Mouse (Mus musculus) intestine, postnatal 0 days (tissue): Measurements from ENCODE around the gene Rbl2. TPM values are rescaled to one million over a fixed set of nuclear protein-coding genes. Genes with fewer than 3 reads are reported as not detected.

ENCODE experiments used
- ATAC-seq: fragments of 200-750 bp; cut with Nextera tagmentation; 2 replicates; pipeline ENCODE4 v1.8.0; 2017; ENCODE audit warnings: mild to moderate bottlenecking, moderate TSS enrichment, moderate library complexity
- H3K27ac ChIP-seq: fragments of 300-500 bp; sonication (generic); 2 replicates; pipeline ENCODE4 v1.5.1; 2014; ENCODE audit warnings: mild to moderate bottlenecking, low read depth, low read length, moderate library complexity
- H3K27me3 ChIP-seq: fragments of 300-500 bp; sonication (generic); replicated peaks from 2 replicates; pipeline ENCODE4 v1.6.1; 2014; ENCODE audit warnings: low read length, mixed read lengths; ENCODE audit not compliant: control insufficient read depth, insufficient read depth
- H3K36me3 ChIP-seq: fragments of 300-500 bp; sonication (generic); 2 replicates; pipeline ENCODE4 v1.6.1; 2014; ENCODE audit warnings: mild to moderate bottlenecking, moderate library complexity; ENCODE audit not compliant: control insufficient read depth, insufficient read depth
- H3K4me1 ChIP-seq: fragments of 300-500 bp; sonication (generic); replicated peaks from 2 replicates; pipeline ENCODE4 v1.6.1; 2014; ENCODE audit warnings: antibody characterized with exemption, low read length, mixed read lengths; ENCODE audit not compliant: control insufficient read depth, insufficient read depth
- H3K4me2 ChIP-seq: fragments of 300-500 bp; sonication (generic); replicated peaks from 2 replicates; pipeline ENCODE4 v1.6.1; 2014; ENCODE audit warnings: low read depth, mild to moderate bottlenecking, moderate library complexity
- H3K4me3 ChIP-seq: fragments of 300-500 bp; sonication (generic); 2 replicates; pipeline ENCODE4 v1.5.1; 2014; ENCODE audit warnings: low read depth, low read length
- H3K9ac ChIP-seq: fragments of 300-500 bp; sonication (generic); 2 replicates; pipeline ENCODE4 v1.6.1; 2014; ENCODE audit warnings: mild to moderate bottlenecking, low read depth, low read length
- H3K9me3 ChIP-seq: fragments of 300-500 bp; sonication (generic); 2 replicates; pipeline ENCODE4 v1.6.1; 2016; ENCODE audit warnings: mixed run types; ENCODE audit not compliant: control insufficient read depth
- CTCF ChIP-seq: sonication (generic); IDR thresholded peaks from 2 replicates; pipeline ENCODE4 v1.5.1; 2016; ENCODE audit warnings: low read depth, mild to moderate bottlenecking, control low read depth, antibody characterized with exemption, moderate library complexity
- WGBS: fragments of 180-500 bp; shearing (Covaris S2); extraction: QIAGEN DNeasy Blood & Tissue Kit; methylation state at CpG from one replicate; pipeline ENCODE4 v1.1.7; 2014; 5-methylcytosine and 5-hydroxymethylcytosine counted together
- polyA plus RNA-seq: library from polyadenylated mRNA; unstranded; fragments of >200 nt; fragmentation: Nextera tagmentation; extraction: Ambion mirVana; gene quantifications from 2 replicates; pipeline ENCODE4 v1.2.1, GENCODE M21; 2015

Rbl2 gene
- polyA plus RNA-seq, 1 experiment from 2014 or later: 6.5 TPM

- H3K27me3 ChIP-seq: no peaks in the 10 kb centered on the region
- H3K27ac ChIP-seq: no peak overlapping the region
- H3K4me2 ChIP-seq: no peak overlapping the region
- no peaks in the 10 kb centered on the region for H3K4me1 ChIP-seq
- H3K4me3 ChIP-seq: no peak overlapping the region
- no peak overlapping the region for H3K9ac ChIP-seq
- H3K36me3 ChIP-seq: peaks cover 62% of the 10 kb centered on the region
- 84% methylated on average over 4 of the region's 4 CpGs for WGBS
- no peaks in the 10 kb centered on the region for H3K9me3 ChIP-seq
- peak; percentile 45 for TF ChIP-seq CTCF
- ATAC-seq: no peak
Measured at GRCm38 (mm10) chr8:91117537-91117936, 47.7 kb downstream of the Rbl2 start.

- Histone ChIP-seq H3K9me3 (no peaks in the 10 kb centered on the region), H3K9ac (no peak overlapping the region), H3K27ac (no peak overlapping the region), H3K27me3 (no peaks in the 10 kb centered on the region), H3K36me3 (peaks cover 62% of the 10 kb centered on the region), H3K4me2 (no peak overlapping the region), H3K4me3 (no peak overlapping the region), H3K4me1 (no peaks in the 10 kb centered on the region)
- TF ChIP-seq CTCF: peak; percentile 75
- WGBS: 74% methylated on average over 3 of the region's 3 CpGs
- no peak for ATAC-seq
Measured at GRCm38 (mm10) chr8:91118131-91118530, 48.3 kb downstream of the Rbl2 start.

GRCm38 (mm10) chr8:91124315-91124714 lies 54.5 kb downstream of the Rbl2 start:
- 72% methylated on average over 5 of the region's 5 CpGs for WGBS
- Histone ChIP-seq H3K27ac (peak overlapping the region; percentile 1; the same call in 1 of the 2 replicates), H3K36me3 (peaks cover 84% of the 10 kb centered on the region), H3K4me3 (no peak overlapping the region), H3K9me3 (no peaks in the 10 kb centered on the region), H3K27me3 (no peaks in the 10 kb centered on the region), H3K4me2 (no peak overlapping the region), H3K9ac (no peak overlapping the region), H3K4me1 (no peaks in the 10 kb centered on the region)
- ATAC-seq: peak; percentile 82
- TF ChIP-seq CTCF: no peak

- H3K4me3 ChIP-seq: no peak overlapping the region
- no peaks in the 10 kb centered on the region for H3K27me3 ChIP-seq
- H3K36me3 ChIP-seq: peaks cover 71% of the 10 kb centered on the region
- H3K9me3 ChIP-seq: no peaks in the 10 kb centered on the region
- no peak overlapping the region for H3K27ac ChIP-seq
- no peaks in the 10 kb centered on the region for H3K4me1 ChIP-seq
- no peak overlapping the region for H3K4me2 ChIP-seq
- H3K9ac ChIP-seq: no peak overlapping the region
- WGBS: 92% methylated on average over 8 of the region's 8 CpGs
- TF ChIP-seq CTCF: no peak
- ATAC-seq: no peak
Measured at GRCm38 (mm10) chr8:91126786-91127185, 56.9 kb downstream of the Rbl2 start.

- Histone ChIP-seq H3K9me3 (no peaks in the 10 kb centered on the region), H3K36me3 (peaks cover 22% of the 10 kb centered on the region), H3K4me3 (peak overlapping the region; percentile 96), H3K27ac (no peak overlapping the region), H3K9ac (peak overlapping the region; percentile 66; the same call in 1 of the 2 replicates), H3K4me1 (no peaks in the 10 kb centered on the region), H3K27me3 (no peaks in the 10 kb centered on the region), H3K4me2 (peak overlapping the region; percentile 93)
- WGBS: 59% methylated on average over 4 of the region's 4 CpGs
- no peak for ATAC-seq
- no peak for TF ChIP-seq CTCF
Measured at GRCm38 (mm10) chr8:91132731-91133130, 62.9 kb downstream of the Rbl2 start.

- peak; percentile 76 for ATAC-seq
- WGBS: under 1% methylated on average over 52 of the region's 58 CpGs
Measured at GRCm38 (mm10) chr8:91133441-91134069, 63.7 kb downstream of the Rbl2 start.

More at GRCm38 (mm10) chr8:91133441-91134069, 63.7 kb downstream of the Rbl2 start:
- peak overlapping the region; percentile 66 for H3K9ac ChIP-seq
- H3K27ac ChIP-seq: peak overlapping the region; percentile 70
- no peak for TF ChIP-seq CTCF
- peak overlapping the region; percentile 93 for H3K4me2 ChIP-seq
- no peaks in the 10 kb centered on the region for H3K4me1 ChIP-seq
- no peaks in the 10 kb centered on the region for H3K27me3 ChIP-seq
- no peaks in the 10 kb centered on the region for H3K9me3 ChIP-seq
- peaks cover 14% of the 10 kb centered on the region for H3K36me3 ChIP-seq
- peak overlapping the region; percentile 96 for H3K4me3 ChIP-seq
